In the genomic region with DNA sequence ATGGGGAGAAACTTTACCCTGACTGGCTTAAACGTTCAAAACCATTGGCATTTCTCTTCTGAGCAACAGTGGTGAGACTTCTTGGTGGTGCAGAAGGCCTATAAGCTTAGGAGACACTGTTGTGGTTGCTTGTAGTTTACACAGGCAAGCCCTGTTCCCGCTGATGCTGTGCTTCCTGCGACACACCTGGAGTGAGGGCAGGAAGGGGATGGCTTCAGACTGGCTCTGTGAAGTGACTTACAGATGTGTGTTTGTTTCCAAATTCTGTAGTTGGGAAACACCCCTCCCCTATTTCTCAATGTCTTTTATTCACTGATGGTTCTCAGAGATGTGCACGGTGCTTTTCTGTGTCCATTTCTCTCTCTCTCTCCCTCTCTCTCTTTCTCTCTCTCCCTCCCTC, we compare ENCODE assay signal across 19 mouse cellular contexts.
"Had no signal": no experiment of that assay in that cellular context is flagged by ENCODE, and none has a peak within 500 bp of the region (broad histone marks: within the 10 kb centered on the region; RNA-seq: fewer than 3 reads in every experiment).

No protein-coding gene starts in this region.

- H3K27me3 ChIP-seq: liver, embryonic 15.5 days; neural tube, embryonic 13.5 days; neural tube, embryonic 15.5 days had no signal

- H3K4me3 ChIP-seq: liver, embryonic 15.5 days; midbrain, embryonic 10.5 days; myocyte; neural tube, embryonic 13.5 days; neural tube, embryonic 15.5 days had no signal

- ATAC-seq: midbrain, embryonic 16.5 days had no signal

- H3K4me2 ChIP-seq: liver, embryonic 15.5 days; lung, embryonic 14.5 days; neural tube, embryonic 13.5 days; neural tube, embryonic 15.5 days had no signal

- H3K27ac ChIP-seq: liver, embryonic 15.5 days; midbrain, embryonic 10.5 days; neural tube, embryonic 13.5 days; neural tube, embryonic 15.5 days had no signal

- H3K9ac ChIP-seq: liver, embryonic 15.5 days; lung, embryonic 14.5 days; neural tube, embryonic 13.5 days; neural tube, embryonic 15.5 days had no signal

- DNase-seq: lung, adult 18-20 months; lung, embryonic 14.5 days; lung, postnatal 10 days; lung, postnatal 4 days; midbrain, embryonic 14.5 days; retina, postnatal 1 day; right cerebral cortex, adult 18-20 months; right cerebral cortex, postnatal 25 days; right cerebral cortex, postnatal 4 days; spleen, adult 18-20 months; thymus, adult 18-20 months; thymus, postnatal 14 days; thymus, postnatal 36 days had no signal

- H3K4me1 ChIP-seq: liver, embryonic 15.5 days; neural tube, embryonic 13.5 days; neural tube, embryonic 15.5 days had no signal

- H3K9me3 ChIP-seq: liver, embryonic 15.5 days; midbrain, embryonic 10.5 days; neural tube, embryonic 13.5 days; neural tube, embryonic 15.5 days had no signal

- H3K36me3 ChIP-seq: liver, embryonic 15.5 days had no signal
